Mouse (Mus musculus): ENCODE results near the gene Mov10.
"Not testable (repeated sequence)": the region's sequence is repeated elsewhere in the genome, so short reads cannot be mapped to it uniquely, and the experiment has no call there.

Mov10 gene

GRCm38 (mm10) chr3:104817991-104818748 lies at the start of gene Mov10:
TSS of gene Mov10 (minus strand) at chr3:104818563.
- DNase-seq (ENCODE audit: low spot score in 2 of 2): peak in 1 of 2 experiments; percentile 22

GRCm38 (mm10) chr3:104866674-104867073 lies 48.3 kb upstream of the Mov10 start:
- DNase-seq (ENCODE audit: low spot score in 2 of 2): not testable (repeated sequence)

GRCm38 (mm10) chr3:104865341-104865788 lies 47.0 kb upstream of the Mov10 start:
- no peak for DNase-seq (ENCODE audit: low spot score in 2 of 2)

- DNase-seq (ENCODE audit: low spot score in 2 of 2): peak; percentile 52 to 87
These were observed 46.4 kb upstream of the Mov10 start for GRCm38 (mm10) chr3:104864651-104865340.

- DNase-seq (ENCODE audit: low spot score in 2 of 2): peak; percentile 70 to 88
These were observed 45.7 kb upstream of the Mov10 start, which contains the start of the genes St7l and Capza1 for GRCm38 (mm10) chr3:104863786-104864650. TSS of gene St7l (plus strand) at chr3:104864005. TSS of gene Capza1 (minus strand) at chr3:104864505.

GRCm38 (mm10) chr3:104858560-104858959 lies 40.2 kb upstream of the Mov10 start:
- DNase-seq (ENCODE audit: low spot score in 2 of 2): no peak

GRCm38 (mm10) chr3:104856106-104856505 lies 37.7 kb upstream of the Mov10 start:
- DNase-seq (ENCODE audit: low spot score in 2 of 2): no peak

GRCm38 (mm10) chr3:104854866-104855265 lies 36.5 kb upstream of the Mov10 start:
- DNase-seq (ENCODE audit: low spot score in 2 of 2): no peak

GRCm38 (mm10) chr3:104854465-104854864 lies 36.1 kb upstream of the Mov10 start:
- no peak for DNase-seq (ENCODE audit: low spot score in 2 of 2)

- no peak for DNase-seq (ENCODE audit: low spot score in 2 of 2)
These were observed 28.2 kb upstream of the Mov10 start for GRCm38 (mm10) chr3:104846601-104847000.

- no peak for DNase-seq (ENCODE audit: low spot score in 2 of 2)
These were observed 22.7 kb upstream of the Mov10 start for GRCm38 (mm10) chr3:104841049-104841448.

- DNase-seq (ENCODE audit: low spot score in 2 of 2): no peak
These were observed 17.4 kb upstream of the Mov10 start for GRCm38 (mm10) chr3:104835797-104836196.

GRCm38 (mm10) chr3:104822413-104822812 lies 4.0 kb upstream of the Mov10 start:
- DNase-seq (ENCODE audit: low spot score in 2 of 2): no peak

GRCm38 (mm10) chr3:104820426-104820825 lies 2.1 kb upstream of the Mov10 start:
- DNase-seq (ENCODE audit: low spot score in 2 of 2): no peak

GRCm38 (mm10) chr3:104818749-104819134 lies 379 bp upstream of the Mov10 start:
- DNase-seq (ENCODE audit: low spot score in 2 of 2): no peak

- DNase-seq (ENCODE audit: low spot score in 2 of 2): peak in 1 of 2 experiments; percentile 32
These were observed 827 bp downstream of the Mov10 start for GRCm38 (mm10) chr3:104817481-104817990.

- no peak for DNase-seq (ENCODE audit: low spot score in 2 of 2)
These were observed 2.2 kb downstream of the Mov10 start for GRCm38 (mm10) chr3:104816130-104816529.

GRCm38 (mm10) chr3:104815346-104815745 lies 3.0 kb downstream of the Mov10 start:
- no peak for DNase-seq (ENCODE audit: low spot score in 2 of 2)

GRCm38 (mm10) chr3:104814746-104815145 lies 3.6 kb downstream of the Mov10 start:
- no peak for DNase-seq (ENCODE audit: low spot score in 2 of 2)

GRCm38 (mm10) chr3:104813227-104813626 lies 5.1 kb downstream of the Mov10 start:
- not testable (repeated sequence) for DNase-seq (ENCODE audit: low spot score in 2 of 2)

GRCm38 (mm10) chr3:104812254-104812653 lies 6.1 kb downstream of the Mov10 start:
- DNase-seq (ENCODE audit: low spot score in 2 of 2): no peak

- no peak for DNase-seq (ENCODE audit: low spot score in 2 of 2)
These were observed 6.6 kb downstream of the Mov10 start for GRCm38 (mm10) chr3:104811752-104812151.
